Mouse (Mus musculus): Measurements from ENCODE around the gene Nfatc4.

GRCm38 (mm10) chr14:55782361-55782960, 40.5 kb upstream of the Nfatc4 start:
- TF ChIP-seq POLR2A (IDR thresholded peaks at IDR 0.05; ENCODE audit: control insufficient read depth, extremely low read depth, insufficient read depth, low read length, poor library complexity) = no peak
- no peak for TF ChIP-seq CTCF (IDR thresholded peaks at IDR 0.05; ENCODE audit: borderline replicate concordance, control insufficient read depth, extremely low read depth, insufficient read depth, low read length, poor library complexity)

Measured in thymus, adult 2 months (tissue).